Comparison of ENCODE assay signal across 8 mouse cellular contexts in genomic region chr2:170130780-170131645, GRCm38 (mm10). TPM values are rescaled to one million over a fixed set of nuclear protein-coding genes. Genes with fewer than 3 reads are reported as not detected.
DNase-seq lines count a peak whose midpoint lies in the region; ATAC-seq lines count a peak whose summit lies in the region.

No protein-coding gene starts in this region.

- peaks cover 19% of the 10 kb centered on the region for H3K27me3 ChIP-seq in midbrain, embryonic 10.5 days (ENCODE audit: low read depth, poor library complexity, severe bottlenecking)

- intact Hi-C loops in gastrocnemius, postnatal 14 days (cut with DNase I; ENCODE audit: low total_unique reads), result no loop called here
- intact Hi-C loops in left cerebral cortex, postnatal 36 days (cut with DNase I), result loop anchor here (2.0 to 5.0 kb wide), 2 partner anchors 51 to 88 kb away; no protein-coding TSS in a partner anchor

- H3K4me3 ChIP-seq in midbrain, embryonic 10.5 days, result peak overlapping the region; percentile 92

- peak; percentile 84 for DNase-seq in T-cell, adult 2 months (ENCODE audit: low spot score)
- DNase-seq in gastrocnemius, postnatal 14 days, result peak; percentile 88
- DNase-seq in left cerebral cortex, postnatal 36 days (ENCODE audit: low spot score in 2 of 2), result peak; percentile 60 to 76
- peak; percentile 93 for DNase-seq in midbrain, embryonic 10.5 days (ENCODE audit: low spot score)
- DNase-seq in right cerebral cortex, postnatal 36 days (ENCODE audit: low spot score in 2 of 2), result peak; percentile 23 to 46
- DNase-seq in urinary bladder, postnatal 4 days (ENCODE audit: low spot score in 2 of 2), result peak; percentile 85 to 86

- H3K4me1 ChIP-seq in midbrain, embryonic 10.5 days, result peaks cover 83% of the 10 kb centered on the region

- ATAC-seq in common myeloid progenitor, adult 5-6 weeks (replicated peaks; ENCODE audit: low read depth, poor library complexity, severe bottlenecking), result peak; percentile 17
- peak; percentile 29 for ATAC-seq in inflammation-experienced regulatory T-cells, adult 6 months

- peak overlapping the region; percentile 99 for H3K27ac ChIP-seq in midbrain, embryonic 10.5 days (replicated peaks)

- no peaks in the 10 kb centered on the region for H3K9me3 ChIP-seq in midbrain, embryonic 10.5 days (replicated peaks)

- no peaks in the 10 kb centered on the region for H3K36me3 ChIP-seq in midbrain, embryonic 10.5 days

- WGBS in midbrain, embryonic 10.5 days, result under 1% methylated on average over 90 of the region's 122 CpGs

RNA-seq across cellular contexts. Expression of gene Zfp217, which starts 16.9 kb away (rescaled TPM):
- 33.2 and 40.1 TPM in 2 replicates for total RNA-seq in common myeloid progenitor, adult 5-6 weeks (2017)
- 10 to 100 TPM in 1 of 2 experiments, 1 to 10 TPM in 1; 7.7 to 10.1 TPM for total RNA-seq in gastrocnemius, postnatal 14 days (2021)
- polyA plus RNA-seq in inflammation-experienced regulatory T-cells, adult 6 months (2017; shearing (Covaris generic)), result 10 to 100 TPM in 1 of 3 experiments, 1 to 10 TPM in 2; 8.6 to 11.1 (median 8.6) TPM
- total RNA-seq in left cerebral cortex, postnatal 36 days (2021), result 1 to 10 TPM; 2.6 to 2.7 TPM
- 2.8 and 2.9 TPM in 2 replicates for polyA plus RNA-seq in midbrain, embryonic 10.5 days (2016; fragmentation: Nextera tagmentation; extraction: Ambion mirVana)

Comparison
In these comparisons a context has a peak if more than half of its experiments do, and no peak if none do; other contexts are left out.
1. Peak in every context shown above with its lines: DNase-seq, ATAC-seq, H3K4me3 ChIP-seq and H3K27ac ChIP-seq.
2. DNase-seq: peak in every context shown above with its lines; median percentile 93 in midbrain, embryonic 10.5 days; 88 in gastrocnemius, postnatal 14 days; 86 in urinary bladder, postnatal 4 days; 84 in T-cell, adult 2 months; 68 in left cerebral cortex, postnatal 36 days; 34 in right cerebral cortex, postnatal 36 days.